8 mouse cellular contexts compared by ENCODE assay signal in genomic region chr3:116331811-116332464, GRCm38 (mm10).
DNase-seq lines count a peak whose midpoint lies in the region; ATAC-seq and TF ChIP-seq lines count a peak whose summit lies in the region.

No protein-coding gene starts in this region.

- H3K4me3 ChIP-seq in heart, embryonic 11.5 days (ENCODE audit: low read depth, low read length), result no peak overlapping the region
- no peak overlapping the region for H3K4me3 ChIP-seq in hindbrain, embryonic 12.5 days
- H3K4me3 ChIP-seq in layer of hippocampus, adult 2 months, result no peak overlapping the region

- WGBS in heart, embryonic 11.5 days (ENCODE audit: insufficient replicate concordance), result 42% methylated on average over 8 of the region's 8 CpGs
- 47% methylated on average over 8 of the region's 8 CpGs for WGBS in hindbrain, embryonic 12.5 days

- H3K9me3 ChIP-seq in heart, embryonic 11.5 days (replicated peaks; ENCODE audit: control insufficient read depth, low read length), result no peaks in the 10 kb centered on the region
- no peaks in the 10 kb centered on the region for H3K9me3 ChIP-seq in hindbrain, embryonic 12.5 days (replicated peaks)

- H3K4me2 ChIP-seq in heart, embryonic 11.5 days, result no peak overlapping the region
- H3K4me2 ChIP-seq in hindbrain, embryonic 12.5 days (replicated peaks), result no peak overlapping the region

- no peaks in the 10 kb centered on the region for H3K27me3 ChIP-seq in heart, embryonic 11.5 days (ENCODE audit: control insufficient read depth, insufficient read depth, low read length)
- no peaks in the 10 kb centered on the region for H3K27me3 ChIP-seq in hindbrain, embryonic 12.5 days

- ATAC-seq in heart, embryonic 11.5 days (replicated peaks; ENCODE audit: insufficient number of reproducible peaks, low FRiP score, low TSS enrichment), result no peak; the same call in 1 of the 2 replicates
- peak; percentile 72 for ATAC-seq in erythroid progenitor cell, adult 5-6 weeks (replicated peaks; ENCODE audit: low FRiP score, poor library complexity, severe bottlenecking)
- peak; percentile 68 for ATAC-seq in hindbrain, embryonic 12.5 days (ENCODE audit: low FRiP score)

- no peak overlapping the region for H3K9ac ChIP-seq in heart, embryonic 11.5 days (ENCODE audit: low read depth, low read length)
- no peak overlapping the region for H3K9ac ChIP-seq in hindbrain, embryonic 12.5 days

- no peaks in the 10 kb centered on the region for H3K36me3 ChIP-seq in heart, embryonic 11.5 days (ENCODE audit: control insufficient read depth, insufficient read depth, low read length)
- peaks cover 7% of the 10 kb centered on the region; the same call in 1 of the 2 replicates for H3K36me3 ChIP-seq in hindbrain, embryonic 12.5 days

- no peaks in the 10 kb centered on the region for H3K4me1 ChIP-seq in heart, embryonic 11.5 days (ENCODE audit: control insufficient read depth, insufficient read depth, low read length)
- H3K4me1 ChIP-seq in hindbrain, embryonic 12.5 days, result 0 out of 2 replicates have a peak, but pooled peaks cover under 1% of the 10 kb centered on the region

- no peak overlapping the region for H3K27ac ChIP-seq in heart, embryonic 11.5 days (ENCODE audit: low read depth, low read length)
- no peak overlapping the region for H3K27ac ChIP-seq in hindbrain, embryonic 12.5 days
- no peak overlapping the region for H3K27ac ChIP-seq in layer of hippocampus, adult 2 months

- peak; percentile 84 for TF ChIP-seq CTCF in layer of hippocampus, adult 2 months (conservative IDR thresholded peaks at IDR 0.05)

- peak; percentile 54 to 82 for DNase-seq in heart, adult 18-20 months
- peak; percentile 80 for DNase-seq in brain, adult 2 months (ENCODE audit: low read depth, low spot score)
- peak; percentile 51 to 77 for DNase-seq in layer of hippocampus, adult 2 months (ENCODE audit: low spot score in 2 of 2)
- DNase-seq in lung, postnatal 10 days, result peak; percentile 78
- peak; percentile 66 to 78 for DNase-seq in right cerebral cortex, adult 2 months (ENCODE audit: low spot score in 2 of 2)
